Mouse (Mus musculus) activated CD4-positive, CD25-positive, alpha-beta regulatory T cell, adult 4 months (primary cell): ENCODE data around the gene Trim3. TPM values are rescaled to one million over a fixed set of nuclear protein-coding genes. Genes with fewer than 3 reads are reported as not detected.
A peak's percentile ranks its signal among the peaks of the same experiment; 100 is the strongest.

ENCODE experiments used
- ATAC-seq: one replicate; pipeline ENCODE4 v1.8.0; 2017
- polyA plus RNA-seq, 2 experiments: library from polyadenylated mRNA; unstranded; fragments of 100-300 nt; shearing (Covaris generic); gene quantifications; one replicate each; pipeline ENCODE4 v1.2.1; 2017

Gene Trim3
- polyA plus RNA-seq, 2 experiments from 2014 or later, result 1.9 to 2.5 TPM

GRCm38 (mm10) chr7:105608467-105608866, 24.9 kb downstream of the Trim3 start:
- no peak for ATAC-seq

GRCm38 (mm10) chr7:105602860-105603623, 30.3 kb downstream of the Trim3 start:
- no peak for ATAC-seq

GRCm38 (mm10) chr7:105590097-105590496, 43.3 kb downstream of the Trim3 start:
- no peak for ATAC-seq

- no peak for ATAC-seq
Observed at GRCm38 (mm10) chr7:105588325-105588912, 45.0 kb downstream of the Trim3 start.

- no peak for ATAC-seq
Observed at GRCm38 (mm10) chr7:105581959-105582358, 51.4 kb downstream of the Trim3 start.

GRCm38 (mm10) chr7:105581094-105581703, 52.2 kb downstream of the Trim3 start, which contains the start of gene Apbb1:
Apbb1 (minus strand) TSS chr7:105581653.
- ATAC-seq, result peak; percentile 81

GRCm38 (mm10) chr7:105580627-105581089, 52.7 kb downstream of the Trim3 start:
- ATAC-seq, result no peak

GRCm38 (mm10) chr7:105578481-105578880, 54.9 kb downstream of the Trim3 start:
- ATAC-seq, result no peak

- ATAC-seq, result no peak
Observed at GRCm38 (mm10) chr7:105577377-105577871, 55.9 kb downstream of the Trim3 start.

GRCm38 (mm10) chr7:105576166-105576748, 57.1 kb downstream of the Trim3 start:
- ATAC-seq, result no peak

GRCm38 (mm10) chr7:105574537-105574936, 58.8 kb downstream of the Trim3 start:
- ATAC-seq, result no peak

GRCm38 (mm10) chr7:105572949-105573348, 60.4 kb downstream of the Trim3 start:
- ATAC-seq, result no peak

GRCm38 (mm10) chr7:105570756-105571155, 62.6 kb downstream of the Trim3 start:
- ATAC-seq, result no peak

- no peak for ATAC-seq
Observed at GRCm38 (mm10) chr7:105569512-105570496, 63.6 kb downstream of the Trim3 start.

- no peak for ATAC-seq
Observed at GRCm38 (mm10) chr7:105568988-105569471, 64.3 kb downstream of the Trim3 start.

- ATAC-seq, result no peak
Observed at GRCm38 (mm10) chr7:105568583-105568982, 64.8 kb downstream of the Trim3 start.

GRCm38 (mm10) chr7:105565071-105565836, 68.1 kb downstream of the Trim3 start:
- no peak for ATAC-seq

- ATAC-seq, result no peak
Observed at GRCm38 (mm10) chr7:105563367-105563766, 70.0 kb downstream of the Trim3 start.

- ATAC-seq, result no peak
Observed at GRCm38 (mm10) chr7:105562317-105562716, 71.1 kb downstream of the Trim3 start.

- ATAC-seq, result no peak
Observed at GRCm38 (mm10) chr7:105559016-105559415, 74.4 kb downstream of the Trim3 start.

- ATAC-seq, result no peak
Observed at GRCm38 (mm10) chr7:105557671-105558070, 75.7 kb downstream of the Trim3 start.
